In the genomic region with DNA sequence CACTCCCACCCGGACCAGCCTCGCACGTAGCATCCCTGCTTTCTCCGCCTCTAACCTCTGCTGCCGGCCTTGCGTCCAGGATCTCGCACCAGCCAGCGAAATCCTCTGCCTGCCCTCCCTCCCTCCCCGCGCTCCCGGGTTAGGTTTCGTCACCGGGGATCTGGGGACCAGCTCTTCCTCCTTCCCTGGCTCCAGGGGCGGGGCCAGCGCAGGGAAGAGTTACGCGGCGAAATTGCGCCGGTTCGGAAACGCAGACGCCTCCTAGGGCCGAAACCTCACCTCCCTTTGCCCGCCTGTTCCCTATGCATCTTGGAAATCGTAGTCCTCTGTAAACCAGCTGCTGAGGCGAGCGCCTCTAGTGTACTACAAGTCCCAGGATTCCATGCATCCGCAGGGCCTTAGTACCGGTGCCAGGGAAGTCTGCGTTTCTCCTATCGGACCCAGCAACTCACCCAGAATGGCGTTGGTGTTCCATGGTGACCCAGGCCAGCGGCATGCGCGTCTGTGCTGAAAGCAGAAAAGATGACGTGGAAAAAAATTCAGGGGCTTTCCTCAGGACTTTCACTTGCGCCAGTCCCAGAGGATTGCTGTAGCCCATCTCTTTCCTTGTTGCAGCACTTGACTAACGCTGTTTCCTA, we compare ENCODE assay signal across 8 mouse cellular contexts. TPM values are rescaled to one million over a fixed set of nuclear protein-coding genes. Genes with fewer than 3 reads are reported as not detected.
DNase-seq lines count a peak whose midpoint lies in the region; ATAC-seq and TF ChIP-seq lines count a peak whose summit lies in the region.

Eml6 (minus strand) TSS at position 199 of the 638 bp plus-strand sequence.

- H3K4me3 ChIP-seq in MEL (ENCODE audit: control insufficient read depth in 1 of 2, insufficient read depth in 1 of 2, low read depth in 2 of 2, low read length in 2 of 2), result peak within 1 kb of the TSS; percentile 70 to 78
- H3K4me3 ChIP-seq in cerebellum, adult 2 months (replicated peaks; ENCODE audit: insufficient read depth, low read depth, low read length), result peak within 1 kb of the TSS; percentile 74
- peak within 1 kb of the TSS; percentile 57 for H3K4me3 ChIP-seq in lung, embryonic 14.5 days (ENCODE audit: low read depth, low read length)

- H3K27ac ChIP-seq in MEL (ENCODE audit: control insufficient read depth, low read depth, low read length), result peak within 1 kb of the TSS; percentile 14
- peak within 1 kb of the TSS; percentile 92 for H3K27ac ChIP-seq in cerebellum, adult 2 months (ENCODE audit: insufficient read depth, low read length)
- H3K27ac ChIP-seq in lung, embryonic 14.5 days (ENCODE audit: low read depth), result peak within 1 kb of the TSS; percentile 50; the same call in 1 of the 2 replicates

- TF ChIP-seq EP300 in MEL (IDR thresholded peaks at IDR 0.05; ENCODE audit: low read depth in 1 of 2, low read length in 2 of 2), result no peak

- H3K36me3 ChIP-seq in MEL (ENCODE audit: control insufficient read depth in 1 of 2, insufficient read depth in 2 of 2, low read length in 2 of 2), result peaks cover 0 to 12% of the 10 kb centered on the region in 2 experiments; a peak in 2 of 4 replicates
- H3K36me3 ChIP-seq in lung, embryonic 14.5 days (ENCODE audit: insufficient read depth), result no peaks in the 10 kb centered on the region

- TF ChIP-seq RAD21 in MEL (IDR thresholded peaks at IDR 0.05; ENCODE audit: low read depth, low read length), result no peak

- peak; percentile 89 to 95 for TF ChIP-seq POLR2A in MEL (IDR thresholded peaks at IDR 0.05; ENCODE audit: control insufficient read depth in 1 of 2, insufficient read depth in 1 of 2, low read depth in 1 of 2, low read length in 2 of 2, poor library complexity in 1 of 2)
- TF ChIP-seq POLR2A in cerebellum, adult 2 months (IDR thresholded peaks at IDR 0.05; ENCODE audit: borderline replicate concordance, insufficient read depth, low read length), result peak; percentile 88

- peak; percentile 96 for ATAC-seq in frontal cortex, adult (ENCODE audit: low TSS enrichment)
- ATAC-seq in hematopoietic stem cell, adult 5-6 weeks (replicated peaks in 1 of 2; ENCODE audit: insufficient read depth in 1 of 2, low FRiP score in 2 of 2, low TSS enrichment in 1 of 2, low read depth in 1 of 2, poor library complexity in 2 of 2, severe bottlenecking in 2 of 2), result peak; percentile 97 to 98
- peak; percentile 100 for ATAC-seq in lung, embryonic 14.5 days (ENCODE audit: insufficient read depth)
- ATAC-seq in neutrophil, adult 5-6 weeks (ENCODE audit: extremely low read depth, insufficient number of reproducible peaks, low FRiP score, poor library complexity, severe bottlenecking), result peak; percentile 41; the same call in 1 of the 2 replicates

- H3K4me2 ChIP-seq in lung, embryonic 14.5 days, result peak within 1 kb of the TSS; percentile 95

- H3K9me3 ChIP-seq in MEL (replicated peaks; ENCODE audit: insufficient read depth, low read length), result no peaks in the 10 kb centered on the region
- no peaks in the 10 kb centered on the region for H3K9me3 ChIP-seq in lung, embryonic 14.5 days (ENCODE audit: low read depth, low read length)

- no peaks in the 10 kb centered on the region for H3K27me3 ChIP-seq in MEL (ENCODE audit: control insufficient read depth in 1 of 2, insufficient read depth in 2 of 2, low read length in 2 of 2)
- no peaks in the 10 kb centered on the region for H3K27me3 ChIP-seq in cerebellum, adult 2 months (ENCODE audit: control insufficient read depth, insufficient read depth, low read length)
- H3K27me3 ChIP-seq in lung, embryonic 14.5 days (ENCODE audit: insufficient read depth, low read length), result peaks cover 25% of the 10 kb centered on the region

- H3K9ac ChIP-seq in MEL (ENCODE audit: control insufficient read depth, low read depth, low read length, poor library complexity, severe bottlenecking), result peak within 1 kb of the TSS; percentile 76
- H3K9ac ChIP-seq in lung, embryonic 14.5 days, result peak within 1 kb of the TSS; percentile 64

- DNase-seq in MEL (ENCODE audit: low read depth, low spot score), result peak; percentile 99
- peak; percentile 97 to 99 for DNase-seq in cerebellum, adult 2 months
- DNase-seq in layer of hippocampus, adult 8-10 months (ENCODE audit: low spot score in 2 of 2), result peak; percentile 97 to 98
- DNase-seq in lung, embryonic 14.5 days, result peak; percentile 98
- DNase-seq in thymus, adult 18-20 months, result peak; percentile 57 to 59

- H3K4me1 ChIP-seq in MEL (ENCODE audit: control insufficient read depth in 1 of 2, insufficient read depth in 2 of 2, low read length in 2 of 2), result peaks cover 2 to 4% of the 10 kb centered on the region in 2 experiments; a peak in 3 of 4 replicates
- no peaks in the 10 kb centered on the region for H3K4me1 ChIP-seq in cerebellum, adult 2 months (ENCODE audit: control insufficient read depth, insufficient read depth, low read length)
- H3K4me1 ChIP-seq in lung, embryonic 14.5 days (ENCODE audit: insufficient read depth), result no peaks in the 10 kb centered on the region

- TF ChIP-seq CTCF in MEL (IDR thresholded peaks at IDR 0.05 in 2 of 3, conservative IDR thresholded peaks at IDR 0.05 in 1 of 3; ENCODE audit: control insufficient read depth in 1 of 3, insufficient read depth in 1 of 3, low read depth in 2 of 3, low read length in 3 of 3, poor library complexity in 1 of 3, severe bottlenecking in 1 of 3), result no peak
- no peak for TF ChIP-seq CTCF in cerebellum, adult 2 months (IDR thresholded peaks at IDR 0.05; ENCODE audit: borderline replicate concordance, insufficient read depth, low read depth, low read length)
- TF ChIP-seq CTCF in lung, embryonic 14.5 days (IDR thresholded peaks at IDR 0.05; ENCODE audit: low read depth), result peak; percentile 59

- H3K79me2 ChIP-seq in MEL (ENCODE audit: control insufficient read depth, insufficient read depth, low read length, poor library complexity), result no peaks in the 10 kb centered on the region; the same call in 1 of the 2 replicates

- under 1% methylated on average over 39 of the region's 39 CpGs for WGBS in cerebellum, adult 2 months
- under 1% methylated on average over 39 of the region's 39 CpGs for WGBS in lung, embryonic 14.5 days

TF ChIP-seq in MEL, 35 proteins besides CTCF, POLR2A, EP300 and RAD21:
- TF ChIP-seq MAFK (IDR thresholded peaks at IDR 0.05; ENCODE audit: borderline replicate concordance, low read depth, low read length), result no peak
- peak; percentile 61; the same call in 1 of the 2 replicates for TF ChIP-seq ETS1 (IDR thresholded peaks at IDR 0.05; ENCODE audit: low read depth, low read length)
- TF ChIP-seq RCOR1 (IDR thresholded peaks at IDR 0.05; ENCODE audit: low read depth, low read length), result 0 out of 2 replicates have a peak, but pooled peaks have one; percentile 7
- peak; percentile 6; the same call in 1 of the 2 replicates for TF ChIP-seq GATA1 (IDR thresholded peaks at IDR 0.05; ENCODE audit: low read depth, low read length)
- peak; percentile 92 for TF ChIP-seq POLR2AphosphoS2 (IDR thresholded peaks at IDR 0.05; ENCODE audit: low read length)
- TF ChIP-seq NRF1 (IDR thresholded peaks at IDR 0.05; ENCODE audit: insufficient read depth, low read depth, low read length, poor library complexity, severe bottlenecking), result peak; percentile 72
- TF ChIP-seq MAZ (IDR thresholded peaks at IDR 0.05; ENCODE audit: low read depth, low read length), result peak; percentile 69; the same call in 1 of the 2 replicates
- TF ChIP-seq TBP (IDR thresholded peaks at IDR 0.05; ENCODE audit: low read depth, low read length), result peak; percentile 86
- peak; percentile 98 for TF ChIP-seq HCFC1 (IDR thresholded peaks at IDR 0.05; ENCODE audit: low read depth, low read length)
- TF ChIP-seq SIN3A (IDR thresholded peaks at IDR 0.05; ENCODE audit: low read length), result peak; percentile 80
- peak; percentile 81; the same call in 1 of the 2 replicates for TF ChIP-seq ZMIZ1 (IDR thresholded peaks at IDR 0.05; ENCODE audit: low read depth, low read length)
- TF ChIP-seq KAT2A (conservative IDR thresholded peaks at IDR 0.05; ENCODE audit: low read depth, low read length), result peak; percentile 93
- peak; percentile 87 for TF ChIP-seq MXI1 (IDR thresholded peaks at IDR 0.05; ENCODE audit: low read depth, low read length)
- TF ChIP-seq USF2 (IDR thresholded peaks at IDR 0.05; ENCODE audit: borderline replicate concordance in 1 of 2, insufficient read depth in 1 of 2, low read depth in 1 of 2, low read length in 2 of 2), result no peak
- TF ChIP-seq TCF12 (IDR thresholded peaks at IDR 0.05; ENCODE audit: low read depth, low read length), result peak; percentile 52
- TF ChIP-seq NELFE (IDR thresholded peaks at IDR 0.05; ENCODE audit: low read depth, low read length), result peak; percentile 93
- TF ChIP-seq USF1 (IDR thresholded peaks at IDR 0.05; ENCODE audit: low read depth, low read length), result 0 out of 2 replicates have a peak, but pooled peaks have one; percentile 49
- TF ChIP-seq MYC (IDR thresholded peaks at IDR 0.05; ENCODE audit: low read depth, low read length), result peak; percentile 57
- peak; percentile 91 for TF ChIP-seq ELF1 (IDR thresholded peaks at IDR 0.05; ENCODE audit: low read depth, low read length)
- no peak for TF ChIP-seq CHD2 (IDR thresholded peaks at IDR 0.05; ENCODE audit: low read length)
- no peak; the same call in 1 of the 2 replicates for TF ChIP-seq MAX (IDR thresholded peaks at IDR 0.05; ENCODE audit: low read length)

RNA-seq across cellular contexts. Expression of gene Eml6, which starts in this region (rescaled TPM):
- total RNA-seq in MEL (2012; rRNA removed), result 2.5 and 2.7 TPM in 2 replicates
- 1 to 10 TPM in 1 of 2 experiments, not detected in 1; 2.8 TPM for polyA plus RNA-seq in MEL (2012; ENCODE audit: insufficient read depth in 1 of 2, insufficient read length in 2 of 2, low read depth in 1 of 2, low replicate concordance in 2 of 2, missing spikeins in 1 of 2)
- 28.7 and 29.2 TPM in 2 replicates for polyA plus RNA-seq in cerebellum, adult 2 months (2012; rRNA removed)
- total RNA-seq in hematopoietic stem cell, adult 5-6 weeks (2017), result 4.0 and 8.4 TPM in 2 replicates
- 10 to 100 TPM; 19.4 to 32.4 (median 25.4) TPM for total RNA-seq in layer of hippocampus, adult 8-10 months (2022)
- 0.25 and 0.53 TPM in 2 replicates for polyA plus RNA-seq in lung, embryonic 14.5 days (2014; fragmentation: Nextera tagmentation; extraction: Ambion mirVana)
- total RNA-seq in neutrophil, adult 5-6 weeks (2017), result 0.70 and 1.2 TPM in 2 replicates

Comparison
In these comparisons a context has a peak if more than half of its experiments do, and no peak if none do; other contexts are left out.
1. Peak in every context shown above with its lines: DNase-seq, ATAC-seq, H3K4me3 ChIP-seq and H3K27ac ChIP-seq.
2. Peak in DNase-seq, ATAC-seq, H3K4me3 ChIP-seq, H3K27ac ChIP-seq, H3K9ac ChIP-seq and H3K4me2 ChIP-seq in lung, embryonic 14.5 days; RNA of the gene not detected or under 1 TPM.
3. H3K27ac ChIP-seq: peak in every context shown above with its lines; median percentile 92 in cerebellum, adult 2 months; 50 in lung, embryonic 14.5 days; 14 in MEL.
4. ATAC-seq: peak in every context shown above with its lines; median percentile 100 in lung, embryonic 14.5 days; 98 in hematopoietic stem cell, adult 5-6 weeks; 96 in frontal cortex, adult; 41 in neutrophil, adult 5-6 weeks.